Mouse (Mus musculus): ENCODE measurements around the gene Gm3727. TPM values are rescaled to one million over a fixed set of nuclear protein-coding genes. Genes with fewer than 3 reads are reported as not detected.
"Not testable (repeated sequence)": the region's sequence is repeated elsewhere in the genome, so short reads cannot be mapped to it uniquely, and the experiment has no call there.

Gm3727 gene
- not detected in 2 replicates for polyA plus RNA-seq (2015; fragmentation: Nextera tagmentation; extraction: Ambion mirVana)

GRCm38 (mm10) chr14:7264614-7265013 is at the start of gene Gm3727:
TSS of gene Gm3727 (minus strand) at chr14:7264714.
- H3K4me3 ChIP-seq (ENCODE audit: low read depth, low read length); H3K27ac ChIP-seq (replicated peaks); DNase-seq (ENCODE audit: low spot score); ATAC-seq (ENCODE audit: low FRiP score, low TSS enrichment); H3K27me3 ChIP-seq (ENCODE audit: control insufficient read depth, insufficient read depth, low read length); H3K4me1 ChIP-seq (replicated peaks; ENCODE audit: control insufficient read depth, insufficient read depth); H3K36me3 ChIP-seq (ENCODE audit: control insufficient read depth, insufficient read depth, low read length); H3K9ac ChIP-seq (ENCODE audit: low read length); H3K4me2 ChIP-seq (replicated peaks; ENCODE audit: low read depth); H3K9me3 ChIP-seq (ENCODE audit: control insufficient read depth, low read length): not testable (repeated sequence)
- 59% methylated on average over 3 of the region's 3 CpGs for WGBS

- H3K4me1 ChIP-seq (replicated peaks; ENCODE audit: control insufficient read depth, insufficient read depth); H3K4me3 ChIP-seq (ENCODE audit: low read depth, low read length); H3K4me2 ChIP-seq (replicated peaks; ENCODE audit: low read depth); H3K27me3 ChIP-seq (ENCODE audit: control insufficient read depth, insufficient read depth, low read length); H3K9ac ChIP-seq (ENCODE audit: low read length); H3K27ac ChIP-seq (replicated peaks); H3K36me3 ChIP-seq (ENCODE audit: control insufficient read depth, insufficient read depth, low read length); H3K9me3 ChIP-seq (ENCODE audit: control insufficient read depth, low read length); ATAC-seq (ENCODE audit: low FRiP score, low TSS enrichment): not testable (repeated sequence)
- TF ChIP-seq CTCF (IDR thresholded peaks at IDR 0.05; ENCODE audit: low read depth) = peak; percentile 63
- WGBS = 5% methylated on average over 6 of the region's 10 CpGs
- DNase-seq (ENCODE audit: low spot score) = peak; percentile 21
Measured at GRCm38 (mm10) chr14:7243498-7243897, 21.0 kb downstream of the Gm3727 start.

Other genes with a start within 250 kb of the Gm3727 start
- 0.27 and 0.44 TPM in 2 replicates for gene Gm10406, start 237.3 kb downstream of the Gm3727 start, polyA plus RNA-seq (2015; fragmentation: Nextera tagmentation; extraction: Ambion mirVana)
- gene Gm3685, start 219.7 kb downstream of the Gm3727 start, polyA plus RNA-seq (2015; fragmentation: Nextera tagmentation; extraction: Ambion mirVana) = not detected in 2 replicates
- gene Gm3696, start 164.1 kb downstream of the Gm3727 start, polyA plus RNA-seq (2015; fragmentation: Nextera tagmentation; extraction: Ambion mirVana) = 0.38 and 0.46 TPM in 2 replicates
- not detected in 2 replicates for gene Gm6676, start 139.3 kb downstream of the Gm3727 start, polyA plus RNA-seq (2015; fragmentation: Nextera tagmentation; extraction: Ambion mirVana)
- 2.2 and 2.9 TPM in 2 replicates for gene Gm3512, start 90.2 kb downstream of the Gm3727 start, polyA plus RNA-seq (2015; fragmentation: Nextera tagmentation; extraction: Ambion mirVana)
- not detected in 2 replicates for gene Gm16434, start 70.2 kb downstream of the Gm3727 start, polyA plus RNA-seq (2015; fragmentation: Nextera tagmentation; extraction: Ambion mirVana)
- gene Gm3739, start 50.3 kb upstream of the Gm3727 start, polyA plus RNA-seq (2015; fragmentation: Nextera tagmentation; extraction: Ambion mirVana) = 0.22 and 0.33 TPM in 2 replicates
- not detected in 2 replicates for gene Gm5797, start 67.7 kb upstream of the Gm3727 start, polyA plus RNA-seq (2015; fragmentation: Nextera tagmentation; extraction: Ambion mirVana)
- gene Gm8374, start 100.4 kb upstream of the Gm3727 start, polyA plus RNA-seq (2015; fragmentation: Nextera tagmentation; extraction: Ambion mirVana) = not detected in 2 replicates
- gene Gm3755, start 186.2 kb upstream of the Gm3727 start, polyA plus RNA-seq (2015; fragmentation: Nextera tagmentation; extraction: Ambion mirVana) = not detected in 2 replicates
- not detected in 2 replicates for gene Gm3752, start 219.0 kb upstream of the Gm3727 start, polyA plus RNA-seq (2015; fragmentation: Nextera tagmentation; extraction: Ambion mirVana)